Mouse (Mus musculus) natural killer cell, adult 2 months (primary cell): ENCODE results near the gene Traf3ip1.

ENCODE experiments used
- DNase-seq, 2 experiments: peaks; one replicate each; pipeline ENCODE4 v3.0.0; 2022; ENCODE audit warnings: low spot score in 2 of 2

Traf3ip1 gene

DNA sequence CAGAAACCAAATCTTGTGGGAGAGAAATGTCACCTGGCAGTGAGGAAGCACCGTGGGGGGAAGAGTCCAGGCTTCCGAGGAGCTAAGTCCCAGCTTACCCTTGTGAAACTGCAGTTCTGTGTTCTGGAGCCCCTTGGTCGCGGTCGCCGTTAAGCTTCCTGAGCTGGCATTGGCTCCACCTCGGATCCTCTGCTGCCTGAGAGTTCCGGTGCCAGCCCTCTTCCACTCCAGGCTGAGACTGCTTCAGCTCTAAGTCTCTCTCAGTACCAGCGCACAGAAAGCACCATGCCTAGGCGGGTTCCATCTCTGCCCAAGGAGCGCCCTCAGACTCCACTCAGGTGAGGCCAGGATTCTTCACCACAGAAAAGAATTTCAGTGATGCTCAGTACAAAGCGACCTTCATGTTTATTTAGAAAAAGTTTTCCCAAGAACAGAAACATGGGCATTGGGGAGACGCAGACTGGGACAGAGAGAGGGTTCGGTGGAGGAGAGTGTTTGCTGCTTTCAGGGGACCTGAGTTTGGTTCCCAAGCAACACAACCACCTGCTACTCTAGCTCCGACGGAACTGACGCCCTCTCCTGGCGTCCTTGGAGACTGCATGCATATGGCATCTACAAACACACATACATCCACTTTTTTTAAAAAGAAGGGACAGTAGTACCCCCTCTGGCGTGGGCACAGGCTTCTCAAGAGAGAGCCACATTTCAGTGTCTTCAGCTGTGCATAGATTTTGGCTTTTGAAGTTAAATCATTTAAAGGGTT, 39.7 kb downstream of the Traf3ip1 start:
- DNase-seq, result no peak

DNA sequence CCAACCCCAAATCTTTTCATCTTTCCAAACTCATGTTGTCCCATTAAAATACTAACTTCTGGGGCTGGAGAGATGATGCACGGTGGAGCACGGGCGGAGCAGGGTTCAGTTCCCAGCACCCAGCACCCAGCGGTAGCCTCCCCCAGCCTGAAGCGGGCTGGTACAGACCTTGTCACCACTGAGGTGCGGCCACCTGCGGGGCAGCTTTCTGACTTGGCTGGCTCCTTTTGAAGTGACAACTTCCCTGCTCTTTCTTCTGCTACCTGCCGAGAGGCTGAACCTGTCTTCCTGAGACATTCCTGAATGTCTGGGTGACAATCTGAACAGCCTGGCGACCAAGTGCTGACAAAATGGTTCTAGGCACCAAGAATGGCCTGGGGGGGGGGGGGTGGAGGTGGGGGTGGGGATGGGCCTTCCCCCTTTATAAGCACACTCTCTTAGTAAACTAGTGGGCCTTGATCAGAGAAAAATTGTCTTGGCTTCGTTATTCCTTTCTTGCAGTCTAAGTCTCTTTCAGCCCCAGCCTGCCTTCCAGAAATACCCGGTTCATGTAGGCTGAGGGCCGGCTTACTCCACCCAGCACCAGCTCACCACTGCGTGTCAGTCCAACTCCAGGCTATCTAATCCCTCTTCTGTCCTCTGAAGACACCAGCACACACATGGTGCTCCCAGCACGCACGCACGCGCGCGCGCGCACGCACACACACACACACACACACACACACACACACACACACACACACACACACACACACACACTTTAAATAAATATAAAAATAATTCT, 43.5 kb downstream of the Traf3ip1 start:
- DNase-seq, result no peak

DNA sequence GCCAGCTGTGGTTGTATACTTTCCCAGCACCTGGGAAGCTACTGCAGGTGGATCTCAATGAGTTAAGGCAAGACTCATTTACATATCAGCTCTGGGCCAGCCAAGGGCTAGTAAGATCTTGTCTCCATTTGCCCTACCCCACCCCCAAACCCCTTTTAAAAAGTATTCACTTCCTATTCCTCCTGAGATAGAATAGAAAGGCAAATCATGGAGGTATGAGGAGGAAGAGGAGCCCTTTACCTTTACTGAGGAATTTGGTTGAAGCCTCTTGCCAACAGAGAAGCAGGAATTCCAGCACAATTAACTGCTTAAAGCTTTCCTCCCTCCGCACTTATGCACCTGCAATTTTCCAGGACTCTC, 44.1 kb downstream of the Traf3ip1 start:
- DNase-seq, result no peak

DNA sequence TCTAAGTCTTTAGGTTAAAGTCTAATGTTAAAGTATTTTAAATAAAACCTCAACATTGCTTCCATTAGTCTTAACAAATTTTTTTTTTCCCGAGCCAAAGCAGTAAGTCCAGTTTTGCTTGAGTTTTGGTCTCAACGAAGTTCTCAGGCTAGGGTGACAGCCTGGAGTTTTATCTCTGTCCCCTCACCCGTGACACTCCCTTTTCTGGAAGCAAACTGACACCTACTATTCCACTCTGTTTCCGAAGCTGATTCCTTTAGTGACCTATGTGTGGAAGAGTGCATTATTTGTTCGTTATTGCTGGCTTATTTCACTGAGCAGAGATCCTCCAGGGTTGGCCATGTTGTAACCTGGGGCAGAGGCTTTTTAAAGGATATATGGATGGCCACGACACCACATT, 44.8 kb downstream of the Traf3ip1 start:
- peak in 1 of 2 experiments; percentile 4 for DNase-seq

DNA sequence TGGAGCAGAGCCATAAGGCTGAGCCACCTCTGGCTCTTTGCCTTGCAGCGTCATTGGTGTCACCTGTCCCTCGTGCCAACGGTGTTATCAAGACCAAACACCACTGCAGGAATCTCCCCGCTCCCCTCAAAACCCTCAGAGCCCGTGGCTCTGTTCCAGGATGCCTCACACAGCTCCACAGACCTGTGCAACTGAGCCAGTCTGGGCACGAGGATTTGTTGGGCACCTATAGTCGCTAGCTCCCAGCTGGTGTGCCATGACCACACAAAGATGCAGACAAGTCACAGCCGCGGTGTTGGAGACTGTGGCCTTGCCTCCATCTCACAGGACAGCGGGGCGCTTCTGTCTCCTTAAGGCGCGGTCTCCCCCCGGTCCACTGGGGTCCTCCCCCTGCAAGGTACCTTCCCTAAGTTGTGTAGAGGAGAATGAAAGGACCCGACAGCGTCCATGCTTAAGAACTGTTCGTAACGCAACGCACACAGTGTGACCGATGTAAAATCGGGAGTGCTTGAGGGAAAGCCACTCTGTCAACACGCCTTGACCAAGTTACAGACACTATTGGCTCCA, 45.3 kb downstream of the Traf3ip1 start:
- DNase-seq, result peak; percentile 18 to 36

DNA sequence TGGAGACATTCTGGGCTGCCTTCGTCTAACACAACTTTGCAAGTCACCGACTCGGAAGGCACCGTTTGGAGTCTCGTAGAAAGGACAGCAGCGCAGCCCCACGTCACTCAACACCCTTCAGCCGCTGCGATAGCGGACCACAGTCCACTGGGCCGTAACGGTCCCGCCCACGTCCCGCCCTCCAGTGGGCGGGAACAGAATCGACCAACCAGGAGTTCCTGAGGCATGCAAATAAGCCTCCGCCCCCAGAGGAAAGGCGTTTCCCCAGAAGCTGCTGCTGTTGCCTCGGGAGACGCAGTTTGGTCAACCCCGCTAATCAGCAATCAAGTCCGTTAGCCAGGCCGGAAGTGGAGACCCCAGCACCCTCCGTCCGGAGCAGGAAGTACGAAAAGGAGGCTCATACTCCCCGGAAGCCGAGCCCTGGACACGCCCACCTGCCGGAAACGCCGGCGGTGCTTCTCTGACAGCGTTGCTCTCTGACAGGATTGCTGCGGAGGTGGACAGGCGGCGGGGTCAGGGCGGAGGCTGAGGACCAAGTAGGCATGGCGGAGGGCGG, 45.9 kb downstream of the Traf3ip1 start, which contains the start of gene Asb1:
Asb1 (plus strand) TSS at position 274 of the 556 bp plus-strand sequence.
- peak; percentile 96 to 98 for DNase-seq

DNA sequence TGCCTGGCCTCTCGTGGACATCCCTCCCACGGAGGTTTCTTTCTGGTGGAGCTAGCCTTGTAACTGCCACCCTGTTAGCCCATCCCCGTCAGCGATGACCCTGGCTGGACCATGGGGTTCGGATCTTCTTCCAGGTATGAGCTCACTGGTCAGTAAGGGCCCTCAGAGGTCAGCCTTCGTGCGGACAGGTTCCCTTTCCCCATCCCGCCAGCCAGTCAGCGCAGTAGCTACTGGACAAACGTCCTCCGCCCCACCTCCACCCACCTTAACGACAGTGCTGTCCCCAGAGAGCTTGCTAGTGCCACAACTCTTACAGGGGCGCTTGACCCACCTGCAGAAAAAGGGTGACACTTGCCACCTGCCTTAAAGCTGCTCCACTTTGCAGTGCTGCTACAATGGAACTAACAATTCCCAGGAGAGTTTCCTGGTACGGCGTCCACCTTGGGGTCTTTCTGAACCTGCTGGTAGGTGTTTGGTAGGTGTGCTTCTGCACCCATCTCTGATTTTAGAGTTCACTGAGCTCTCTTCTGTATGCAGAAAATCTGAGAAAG, 46.7 kb downstream of the Traf3ip1 start:
- no peak for DNase-seq

DNA sequence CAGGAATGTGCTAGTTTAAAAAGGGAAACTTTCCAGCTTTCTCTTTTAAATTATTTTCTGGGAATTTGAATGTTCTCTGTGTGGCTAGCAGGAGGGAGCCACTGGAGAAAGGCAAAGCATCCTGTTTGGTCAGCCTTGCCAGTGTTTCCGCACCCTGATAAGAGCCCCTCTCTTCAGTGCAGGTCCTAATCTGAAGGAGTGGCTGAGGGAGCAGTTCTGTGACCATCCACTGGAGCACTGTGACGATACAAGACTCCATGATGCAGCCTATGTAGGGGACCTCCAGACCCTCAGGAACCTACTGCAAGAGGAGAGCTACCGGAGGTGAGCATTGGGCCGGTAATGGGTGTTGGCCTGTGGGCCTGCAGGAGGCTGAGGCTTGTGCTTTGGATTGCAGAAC, 49.5 kb downstream of the Traf3ip1 start:
- no peak for DNase-seq

DNA sequence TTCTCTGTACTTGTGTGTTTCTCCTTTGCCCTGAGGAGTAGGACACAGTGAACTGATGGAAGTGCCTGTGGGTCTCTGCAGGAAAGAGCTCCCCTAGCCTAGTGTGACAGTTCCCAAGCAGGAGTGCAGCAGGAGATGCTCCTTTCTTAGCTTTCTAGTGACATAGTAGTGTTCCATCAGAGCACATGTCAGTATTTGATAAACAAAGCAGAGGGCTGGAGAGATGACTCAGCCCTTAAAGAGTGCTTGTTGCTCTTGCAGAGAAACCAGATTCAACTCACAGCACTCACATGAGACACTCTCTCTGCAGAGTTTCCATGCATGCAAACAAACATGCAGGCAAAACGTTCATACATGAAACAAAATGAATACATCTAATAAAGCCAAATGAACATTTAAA, 50.8 kb downstream of the Traf3ip1 start:
- no peak for DNase-seq

DNA sequence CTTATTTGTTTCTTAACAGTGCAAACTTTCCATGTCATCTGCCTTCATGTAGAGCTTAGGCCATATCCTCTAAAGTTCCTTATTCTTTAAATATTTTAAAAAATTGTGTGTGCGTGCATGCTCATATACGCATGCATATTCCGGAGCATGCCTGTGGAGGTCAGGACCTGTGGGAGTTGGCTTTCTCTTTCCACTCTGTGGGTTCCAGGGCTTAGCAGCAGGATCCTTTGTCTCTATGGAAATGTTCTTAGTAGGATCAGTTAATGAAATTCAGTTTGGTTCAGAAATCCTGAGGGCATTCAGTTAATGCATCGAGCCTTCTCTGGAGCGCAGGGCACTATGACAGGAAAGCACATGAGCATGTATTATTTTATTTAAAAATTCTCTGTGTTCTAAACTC, 53.1 kb downstream of the Traf3ip1 start:
- DNase-seq, result no peak

DNA sequence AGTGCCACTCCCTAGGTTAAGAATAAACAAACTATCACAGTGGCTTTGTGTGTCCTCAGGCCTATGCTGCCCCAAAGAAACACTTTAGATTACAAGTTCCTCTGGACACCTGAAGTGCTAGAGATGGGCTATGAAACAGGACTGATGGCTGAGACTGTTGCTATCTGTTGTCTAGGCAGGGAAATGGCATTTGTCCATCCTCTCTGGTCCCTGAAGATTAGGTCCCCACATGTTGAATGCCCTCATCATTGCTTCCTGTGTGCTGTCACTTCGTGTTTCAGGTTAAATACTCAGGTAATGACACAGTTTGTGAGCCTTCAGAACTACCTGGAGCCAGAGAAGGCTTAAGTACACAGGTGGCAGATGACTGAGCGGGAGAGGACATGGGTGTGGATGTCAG, 54.6 kb downstream of the Traf3ip1 start:
- no peak for DNase-seq

DNA sequence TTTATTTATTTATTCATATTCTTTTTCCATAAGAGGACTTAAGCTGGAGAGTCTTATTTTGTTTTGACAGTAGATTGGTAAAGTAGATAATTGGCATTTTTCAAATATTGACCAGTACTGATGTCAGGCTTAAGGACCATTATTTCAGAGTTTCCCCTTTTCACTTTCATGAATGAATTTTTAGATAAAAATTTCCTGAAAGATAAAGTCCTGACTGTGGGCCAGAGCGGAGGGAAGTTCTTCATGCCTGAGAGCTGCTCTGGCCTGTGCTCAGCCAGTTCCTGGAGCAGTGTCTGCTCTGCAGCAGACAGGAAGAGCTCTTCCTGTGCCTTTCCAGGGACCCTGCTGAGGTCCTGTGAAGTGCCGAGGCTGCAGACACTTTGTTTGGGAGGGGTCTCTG, 62.7 kb downstream of the Traf3ip1 start:
- DNase-seq, result no peak

DNA sequence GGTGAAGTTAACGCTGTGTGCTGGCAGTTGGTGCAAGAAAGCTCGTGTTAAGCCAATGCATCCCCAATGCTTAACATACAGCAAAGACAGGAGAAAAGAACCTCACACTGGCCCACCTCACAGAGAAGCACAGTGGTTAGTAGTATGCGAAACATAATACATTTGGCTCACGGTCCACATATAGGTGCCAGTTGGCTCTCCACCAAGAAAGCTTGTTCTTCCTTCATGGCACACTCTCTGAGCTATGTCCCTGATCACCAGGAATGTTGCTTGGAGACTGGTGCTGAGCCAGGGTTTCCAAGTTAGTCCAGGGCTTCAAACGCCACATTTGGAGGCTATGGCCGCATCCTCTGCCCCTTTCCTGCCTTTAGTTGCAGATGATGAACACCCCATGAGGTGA, 66.8 kb downstream of the Traf3ip1 start:
- DNase-seq, result no peak

DNA sequence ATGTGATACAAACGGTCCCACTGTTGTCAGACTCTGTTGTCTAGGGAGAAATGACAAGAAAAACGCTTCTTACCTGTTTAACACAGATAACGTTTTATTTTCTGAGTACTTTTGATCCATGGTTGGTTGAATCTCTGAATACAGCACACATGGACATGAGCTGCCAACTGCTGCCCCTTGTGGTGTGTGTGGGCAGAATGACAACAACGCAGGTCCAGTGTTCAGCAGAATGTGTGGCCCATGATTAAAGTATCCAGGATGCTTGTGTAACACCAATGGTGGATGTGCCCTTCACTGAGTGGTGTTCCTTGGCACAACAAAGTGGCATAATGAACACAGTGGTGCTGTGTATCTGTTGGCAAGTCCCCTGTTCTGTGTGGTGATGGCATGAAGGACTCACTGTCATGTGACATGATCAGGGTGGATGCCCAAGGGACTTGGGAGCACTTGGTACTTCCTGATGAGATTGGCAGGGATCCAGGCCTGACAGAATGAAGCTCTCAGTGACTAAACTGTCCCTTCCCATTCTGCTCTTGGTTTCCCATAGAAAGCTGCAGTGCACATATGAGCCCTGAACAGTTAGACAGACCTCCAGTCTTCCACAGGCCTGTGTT, 68.6 kb downstream of the Traf3ip1 start:
- no peak for DNase-seq

DNA sequence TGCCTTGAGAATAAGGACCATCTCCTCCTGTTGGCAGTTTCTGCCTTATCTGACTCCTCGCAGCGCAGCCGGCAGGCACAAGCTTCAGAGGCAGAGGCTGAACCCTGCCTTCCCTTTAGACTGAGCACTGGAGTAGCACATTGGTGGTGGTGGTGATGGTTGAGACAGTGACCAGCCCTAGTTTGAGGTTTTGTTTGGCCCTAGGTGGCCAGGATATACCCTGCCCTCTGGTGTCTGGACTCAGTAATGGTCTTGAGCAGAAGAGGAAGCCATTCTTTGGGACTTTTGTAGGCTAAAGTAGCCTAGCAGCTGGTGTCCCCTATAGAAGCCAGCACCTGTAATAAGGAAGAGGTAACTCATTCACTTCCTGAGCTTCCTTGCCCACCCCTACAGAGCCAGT, 69.6 kb downstream of the Traf3ip1 start:
- DNase-seq, result no peak

DNA sequence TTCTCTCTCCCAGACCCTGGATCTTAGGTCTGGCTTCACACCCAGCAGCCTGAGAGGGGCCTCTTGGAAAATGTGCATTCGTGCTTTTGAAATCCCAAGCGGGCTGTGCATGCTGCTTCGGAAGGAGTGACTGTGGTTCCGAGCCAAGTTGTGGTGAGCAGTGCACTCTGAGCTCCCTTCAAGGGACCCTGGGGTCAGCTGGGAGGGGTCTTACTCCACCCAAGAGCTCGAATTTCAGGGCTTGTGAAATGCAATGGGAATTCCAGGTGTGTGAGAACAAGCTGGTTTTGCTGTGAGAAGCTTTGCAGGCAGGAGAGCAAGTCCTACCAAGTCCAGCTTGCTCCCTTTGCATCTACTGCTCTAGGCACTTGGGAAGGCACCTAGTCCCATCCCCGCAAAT, 70.2 kb downstream of the Traf3ip1 start:
- DNase-seq, result no peak

DNA sequence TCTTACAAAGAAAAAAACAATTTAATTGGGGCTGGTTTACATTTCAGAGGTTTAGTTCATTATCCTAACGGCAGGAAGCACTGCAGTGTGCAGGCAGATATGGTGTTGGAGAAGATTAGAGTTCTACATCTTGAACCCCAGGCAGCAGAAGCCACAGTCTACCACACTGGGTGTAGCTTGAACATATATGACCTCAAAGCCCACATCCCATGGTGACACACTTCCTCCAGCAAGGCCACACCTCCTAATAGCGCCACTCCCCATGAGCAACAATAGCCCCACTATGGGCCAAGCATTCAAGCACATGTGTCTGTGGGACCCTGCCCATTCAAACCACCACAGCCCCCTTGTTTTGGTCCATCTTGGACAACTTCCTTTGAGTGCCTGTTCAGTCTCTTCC, 72.8 kb downstream of the Traf3ip1 start:
- no peak for DNase-seq

DNA sequence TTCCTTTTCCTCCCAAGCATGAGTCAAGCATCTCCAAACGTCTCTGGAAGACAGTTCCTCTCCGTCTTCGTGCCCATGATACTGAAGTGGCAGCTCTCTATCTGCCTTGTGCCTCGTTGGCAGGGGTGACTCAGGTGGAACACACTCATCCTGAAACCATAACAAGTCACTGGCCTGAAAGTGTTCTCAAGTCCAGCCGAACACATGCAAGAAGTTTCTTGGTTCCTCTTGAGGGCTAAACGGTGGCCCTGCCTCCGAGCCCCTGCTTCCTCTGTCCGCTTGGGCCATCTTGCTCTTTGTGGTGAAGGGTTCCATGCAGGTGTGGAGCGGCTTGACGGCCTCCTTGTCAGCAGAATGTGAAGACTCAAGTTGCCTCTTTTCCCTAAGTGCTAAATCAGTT, 78.0 kb downstream of the Traf3ip1 start:
- DNase-seq, result no peak

DNA sequence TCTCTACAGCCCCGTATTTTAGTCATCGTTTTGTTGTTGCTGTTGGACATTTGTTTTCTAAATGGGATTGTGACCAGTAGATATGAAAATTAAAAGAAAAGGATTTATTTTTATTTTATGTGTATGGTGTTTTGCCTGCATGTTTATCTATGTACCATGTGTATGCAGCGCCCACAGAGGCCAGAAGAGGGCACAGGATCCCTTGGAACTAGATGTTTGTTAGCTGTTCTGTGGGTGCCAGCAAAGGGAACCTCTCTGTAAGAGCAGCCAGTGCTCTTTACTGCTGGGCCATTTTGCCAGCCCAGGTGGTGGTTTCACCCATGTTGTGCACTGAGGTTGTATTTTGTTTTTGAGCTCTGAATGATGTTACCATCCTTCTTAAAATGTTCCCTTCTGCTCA, 79.8 kb downstream of the Traf3ip1 start:
- no peak for DNase-seq

DNA sequence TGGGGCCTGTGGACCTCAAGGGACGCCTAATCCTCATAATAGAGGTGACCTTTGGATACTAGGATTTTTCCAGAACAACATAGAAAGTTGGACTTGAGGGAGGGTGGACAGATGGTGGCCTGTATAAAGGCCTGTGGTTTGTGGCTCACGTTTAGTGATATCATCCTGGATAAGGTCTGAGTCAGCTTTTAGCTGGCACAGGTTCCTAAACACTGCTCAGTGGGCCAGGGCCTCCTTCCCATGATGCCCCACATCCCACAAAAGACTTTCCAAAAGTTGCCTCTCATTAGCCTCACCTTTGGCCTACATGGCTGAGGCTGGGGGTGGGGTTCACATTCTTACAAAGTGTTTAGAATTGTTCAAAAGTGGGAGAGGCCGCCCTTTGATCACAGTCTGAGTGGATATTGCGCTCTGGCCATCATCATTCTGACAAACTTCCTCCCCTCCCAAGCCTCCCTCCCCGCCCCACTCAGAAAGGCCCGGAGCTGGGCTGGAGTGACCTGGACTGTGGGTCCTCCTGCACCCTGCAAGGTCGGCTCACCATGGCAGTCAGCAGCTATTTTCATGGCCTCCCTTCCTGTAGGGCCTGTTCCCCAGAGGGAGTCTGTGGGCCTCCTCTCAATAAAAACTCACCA, 83.6 kb downstream of the Traf3ip1 start:
- no peak for DNase-seq
